Mouse (Mus musculus) ES-E14 (cell line): Measurements from ENCODE around the gene Adcy3.

Source experiments
- CHD2 ChIP-seq: IDR thresholded peaks from 2 replicates; pipeline ENCODE4 v1.6.1; 2014; ENCODE audit warnings: mild to moderate bottlenecking, low read depth, low read length, inconsistent platforms
- HCFC1 ChIP-seq: IDR thresholded peaks from 2 replicates; pipeline ENCODE4 v1.6.1; 2012; ENCODE audit warnings: low read length, inconsistent platforms, borderline replicate concordance; ENCODE audit not compliant: insufficient read depth
- MAFK ChIP-seq: IDR thresholded peaks from 2 replicates; pipeline ENCODE4 v1.6.1; 2014; ENCODE audit warnings: mild to moderate bottlenecking, low read depth, low read length, inconsistent platforms; ENCODE audit not compliant: insufficient read depth
- ZC3H11A ChIP-seq: IDR thresholded peaks from 2 replicates; pipeline ENCODE4 v1.6.1; 2012; ENCODE audit warnings: low read depth, mild to moderate bottlenecking, inconsistent platforms, low read length, borderline replicate concordance

DNA sequence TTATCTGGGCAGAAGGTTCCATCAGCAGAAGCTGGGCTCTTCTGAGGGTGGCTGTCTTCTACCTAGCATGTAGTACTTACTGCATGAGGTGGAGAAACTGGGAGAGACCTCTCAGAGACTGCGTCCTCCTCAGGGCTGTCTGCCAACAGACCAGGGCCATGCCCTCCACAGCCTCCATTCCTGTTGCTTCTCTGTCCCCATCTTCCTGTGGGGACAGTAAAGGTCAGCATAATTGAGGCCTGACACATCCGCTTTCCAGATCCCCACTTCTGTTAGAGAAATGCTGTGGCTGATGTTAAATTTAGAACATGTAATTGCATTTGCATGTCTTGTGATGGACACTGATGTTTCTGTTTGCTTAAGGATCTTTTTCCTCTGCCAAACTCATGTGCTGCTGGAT is 18.0 kb downstream of the Adcy3 start:
- no peak for TF ChIP-seq ZC3H11A
- TF ChIP-seq HCFC1, result no peak
- TF ChIP-seq MAFK, result no peak
- TF ChIP-seq CHD2, result no peak
